Mouse (Mus musculus): ENCODE measurements around the gene Dhfr.
A peak's percentile ranks its signal among the peaks of the same experiment; 100 is the strongest.

The Dhfr gene

GRCm38 (mm10) chr13:92393047-92393661 is 38.6 kb downstream of the Dhfr start:
- no peak for DNase-seq

DNA sequence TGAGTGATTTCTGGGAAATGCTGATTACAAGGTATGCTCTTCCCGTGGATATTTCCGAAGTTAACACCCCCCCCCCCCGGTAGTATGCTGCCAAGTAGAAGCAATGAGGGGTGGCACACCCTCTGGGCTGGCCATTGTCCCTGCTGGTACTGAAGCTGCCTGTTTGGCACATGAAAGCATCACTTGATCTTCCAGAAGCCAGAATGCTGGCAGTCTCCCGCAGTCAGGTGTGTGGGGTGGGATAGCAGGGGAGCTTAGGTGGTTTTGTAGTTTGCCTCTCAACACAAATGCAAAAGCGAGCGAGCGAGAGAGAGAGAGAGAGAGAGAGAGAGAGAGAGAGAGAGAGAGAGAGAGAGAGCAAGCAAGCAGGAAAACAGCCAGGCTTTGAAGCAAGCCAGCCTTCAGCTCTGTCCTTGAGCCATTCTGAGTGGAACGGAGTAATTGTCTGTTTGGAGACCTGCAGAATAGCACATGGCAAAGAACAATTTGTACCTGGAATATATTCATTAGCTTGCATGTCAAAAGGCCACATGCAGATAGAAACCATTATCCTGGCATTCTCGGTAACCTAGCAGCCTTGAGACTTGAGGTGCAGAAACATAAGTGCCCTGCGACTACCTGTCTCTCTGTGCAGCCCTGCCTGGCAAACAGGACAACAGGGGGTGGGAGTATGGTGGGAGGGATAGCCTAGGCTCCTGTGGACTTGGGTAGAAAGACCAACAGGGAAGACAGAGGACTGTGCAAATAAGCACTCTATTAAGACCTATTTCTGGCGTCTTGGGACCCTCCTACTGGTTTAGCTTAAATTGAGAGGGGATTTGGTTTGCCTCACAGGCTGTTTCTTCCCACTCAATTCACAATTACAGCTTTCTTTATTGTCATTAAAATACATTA is 44.2 kb downstream of the Dhfr start:
- no peak for DNase-seq

DNA sequence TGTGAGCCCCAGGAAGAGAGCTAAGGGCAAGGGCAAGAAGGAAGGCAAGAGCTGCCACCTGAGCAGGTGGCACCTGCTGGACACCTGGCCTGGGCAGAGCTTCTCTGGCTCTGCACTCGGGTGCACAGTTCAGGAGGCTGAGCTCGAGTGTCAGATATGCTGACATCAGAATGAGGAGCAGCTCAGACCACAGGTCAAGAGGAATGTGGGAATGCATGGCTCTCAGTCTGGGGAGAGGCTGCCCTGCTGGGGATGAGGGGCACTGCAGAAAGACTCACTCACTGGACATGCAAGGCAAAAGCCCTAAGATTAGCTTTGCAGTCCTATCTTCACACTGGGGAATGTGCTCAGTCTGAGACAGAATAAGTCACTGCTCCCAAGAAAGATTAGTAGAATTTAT is 47.5 kb downstream of the Dhfr start:
- DNase-seq = no peak

DNA sequence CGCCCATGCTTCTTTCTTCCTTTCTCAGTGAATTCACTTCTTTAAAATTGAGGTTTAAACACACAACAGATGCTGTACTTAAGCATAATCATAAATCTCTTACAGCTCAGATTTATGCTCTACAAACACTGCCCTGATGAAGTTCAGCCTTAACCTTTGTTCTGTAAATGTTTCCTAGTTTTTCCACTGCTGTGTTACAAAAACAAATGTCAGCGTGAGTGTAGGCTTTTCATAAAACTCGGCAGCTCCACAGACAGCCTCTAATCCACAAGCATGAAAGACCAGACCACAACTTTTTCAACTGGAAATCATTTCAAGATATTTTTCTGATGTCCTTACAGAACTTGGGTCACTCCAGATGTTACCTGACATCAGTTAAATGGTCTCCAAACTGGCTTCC is 49.0 kb downstream of the Dhfr start:
- no peak for DNase-seq

- no peak for DNase-seq
Observed at GRCm38 (mm10) chr13:92410486-92410885, 56.0 kb downstream of the Dhfr start.

- DNase-seq = no peak
Observed at GRCm38 (mm10) chr13:92419630-92420029, 65.1 kb downstream of the Dhfr start.

GRCm38 (mm10) chr13:92423711-92424110 is 69.2 kb downstream of the Dhfr start:
- DNase-seq = no peak

DNA sequence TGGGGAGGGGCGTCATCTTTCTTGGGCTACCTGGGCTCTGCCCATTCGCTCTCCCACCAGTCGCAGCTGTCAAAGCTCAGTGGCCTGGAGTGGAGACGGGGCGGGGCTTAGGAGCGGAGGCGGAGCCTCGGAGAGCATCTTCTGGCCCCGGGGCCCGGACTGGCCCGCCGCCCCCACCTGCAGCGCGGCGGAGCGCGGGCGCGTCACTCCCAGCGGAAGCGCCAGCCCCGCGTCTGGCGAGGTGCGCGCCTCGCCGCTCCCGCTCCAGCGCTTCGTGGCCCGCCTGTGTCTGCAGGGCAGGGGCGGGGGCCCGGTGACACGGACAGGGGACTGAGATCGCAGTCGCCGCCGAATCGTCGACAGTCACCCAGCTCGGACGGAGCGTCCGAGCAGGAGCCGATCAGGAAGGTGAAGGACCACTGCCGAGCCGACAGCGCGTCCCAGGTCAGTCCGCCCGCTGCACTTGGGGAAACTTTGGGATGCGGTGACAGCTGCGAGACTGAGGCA is 71.3 kb downstream of the Dhfr start, which contains the start of gene Ankrd34b:
Gene Ankrd34b (plus strand): TSS at position 139 of the 507 bp plus-strand sequence.
- peak; percentile 50 for DNase-seq

- DNase-seq = peak; percentile 26
Observed at GRCm38 (mm10) chr13:92426294-92427051, 71.9 kb downstream of the Dhfr start.

GRCm38 (mm10) chr13:92427351-92427855 is 72.9 kb downstream of the Dhfr start:
- no peak for DNase-seq
